Mouse (Mus musculus): ENCODE results near the gene Uchl4.

Gene Uchl4

GRCm38 (mm10) chr9:64273757-64274156 lies 38.8 kb downstream of the Uchl4 start:
- CTCF ChIA-PET = no interaction called here

GRCm38 (mm10) chr9:64274291-64274690 lies 39.3 kb downstream of the Uchl4 start:
- CTCF ChIA-PET = interaction anchor here (0.6 kb wide), 1 partner anchor 722 kb away, joined by 4 read pairs; no protein-coding TSS in a partner anchor

DNA sequence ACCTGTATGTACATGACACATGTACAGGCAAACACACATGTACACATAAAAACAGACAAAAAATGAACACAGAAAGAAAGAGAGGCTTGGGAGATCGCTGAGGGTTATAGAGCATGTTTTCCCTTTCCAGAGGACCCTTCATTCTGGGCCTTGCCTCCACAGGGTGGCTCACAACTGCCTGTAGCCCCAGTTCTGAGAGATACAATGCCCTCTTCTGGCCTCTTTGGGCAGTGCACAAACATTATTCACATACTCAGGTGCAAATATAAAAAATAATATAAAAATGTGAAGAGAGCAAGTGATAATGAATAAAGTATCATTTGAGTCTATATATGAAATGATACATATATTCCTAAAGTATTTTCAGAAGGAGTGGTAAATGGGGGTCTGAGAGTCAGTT lies 39.9 kb downstream of the Uchl4 start:
- CTCF ChIA-PET = interaction anchor here (0.5 to 0.6 kb wide), 2 partner anchors 205 to 723 kb away, joined by 4 to 7 read pairs; no protein-coding TSS in a partner anchor

- CTCF ChIA-PET = no interaction called here
Measured at GRCm38 (mm10) chr9:64277706-64278105, 42.7 kb downstream of the Uchl4 start.

GRCm38 (mm10) chr9:64278665-64279310 lies 43.8 kb downstream of the Uchl4 start:
- CTCF ChIA-PET = interaction anchor here (0.7 kb wide), 2 partner anchors 17 to 62 kb away, joined by 3 to 4 read pairs; no protein-coding TSS in a partner anchor

DNA sequence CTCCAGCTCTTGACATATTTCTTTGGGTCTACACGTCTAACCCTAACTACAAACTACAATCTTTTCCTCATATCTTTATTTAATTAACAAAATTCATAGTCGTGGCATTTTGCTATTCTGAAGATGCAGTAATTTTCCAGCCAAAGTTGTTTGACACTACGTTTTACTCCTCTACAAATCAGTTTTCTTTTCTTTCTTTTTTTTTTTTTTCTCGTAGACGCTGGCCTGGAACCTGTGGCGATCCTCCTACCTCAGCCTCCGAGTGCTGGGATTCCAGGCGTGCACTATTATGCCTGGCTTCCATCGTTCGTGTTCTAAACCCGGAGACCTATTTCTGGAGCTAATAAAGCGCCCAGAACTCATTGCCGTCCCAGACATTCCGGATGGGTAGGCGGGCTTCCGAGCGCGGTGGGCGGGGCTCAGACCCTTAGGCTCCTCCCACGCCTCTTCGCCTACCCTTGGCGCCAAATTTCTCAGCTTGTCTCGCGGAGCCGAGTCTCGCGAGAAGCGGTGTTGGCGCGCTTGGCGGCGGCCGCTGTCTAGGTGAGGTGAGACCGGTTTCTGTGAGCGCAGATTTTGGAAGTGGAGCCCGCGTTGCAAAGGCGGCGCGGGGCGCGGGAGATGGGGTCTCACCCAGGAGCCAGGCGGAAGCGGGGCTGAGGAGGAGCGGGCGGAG lies 46.2 kb downstream of the Uchl4 start, which contains the start of gene Tipin:
TSS of gene Tipin (plus strand) at position 477 of the 676 bp plus-strand sequence.
- CTCF ChIA-PET = interaction anchor here (0.6 to 0.9 kb wide), 3 partner anchors 36 to 197 kb away, joined by 4 to 8 read pairs (median 6); no protein-coding TSS in a partner anchor

GRCm38 (mm10) chr9:64281781-64282178 lies 46.8 kb downstream of the Uchl4 start:
- CTCF ChIA-PET = no interaction called here

- CTCF ChIA-PET = no interaction called here
Measured at GRCm38 (mm10) chr9:64282404-64282987, 47.5 kb downstream of the Uchl4 start.
